Mouse (Mus musculus) myocyte (in vitro differentiated cells): ENCODE data around the gene Meltf. TPM values are rescaled to one million over a fixed set of nuclear protein-coding genes. Genes with fewer than 3 reads are reported as not detected.
"Not testable (repeated sequence)": the region's sequence is repeated elsewhere in the genome, so short reads cannot be mapped to it uniquely, and the experiment has no call there.

Experiments used
- H3K27me3 ChIP-seq: one replicate; pipeline ENCODE4 v1.6.1; 2011; ENCODE audit not compliant: control insufficient read depth, insufficient read depth, insufficient read length
- H3K36me3 ChIP-seq: one replicate; pipeline ENCODE4 v1.6.1; 2011; ENCODE audit not compliant: control insufficient read depth, insufficient read depth
- H3K4me2 ChIP-seq: one replicate; pipeline ENCODE4 v1.6.1; 2011; ENCODE audit warnings: low read depth, control low read depth
- H3K4me3 ChIP-seq: one replicate; pipeline ENCODE4 v1.5.1; 2011; ENCODE audit warnings: mild to moderate bottlenecking, control low read depth, moderate library complexity
- H3K79me2 ChIP-seq: one replicate; pipeline ENCODE4 v1.6.1; 2011; ENCODE audit not compliant: control insufficient read depth, insufficient read depth
- H3ac ChIP-seq: one replicate; pipeline ENCODE4 v1.6.1; 2011; ENCODE audit not compliant: control insufficient read depth, insufficient read length
- CEBPB ChIP-seq: IDR thresholded peaks from 2 replicates; pipeline ENCODE4 v1.6.1; 2011; ENCODE audit warnings: mild to moderate bottlenecking, moderate library complexity; ENCODE audit not compliant: poor library complexity, insufficient read depth, severe bottlenecking
- E2F4 ChIP-seq: IDR thresholded peaks from one replicate; pipeline ENCODE4 v1.6.1; 2011; ENCODE audit warnings: mild to moderate bottlenecking, control low read depth, moderate library complexity; ENCODE audit not compliant: insufficient read depth
- MAX ChIP-seq: IDR thresholded peaks from one replicate; pipeline ENCODE4 v1.6.1; 2011; ENCODE audit warnings: low read depth, mild to moderate bottlenecking, control low read depth
- MYOD1 ChIP-seq, 3 experiments: IDR thresholded peaks; one replicate each; pipeline ENCODE4 v1.6.1; 2011; ENCODE audit warnings: control low read depth in 2 of 3, low read depth in 2 of 3, mild to moderate bottlenecking in 2 of 3, moderate library complexity in 1 of 3; ENCODE audit not compliant: insufficient read length in 2 of 3, control insufficient read depth in 1 of 3
- MYOG ChIP-seq, 3 experiments: IDR thresholded peaks; one replicate each; pipeline ENCODE4 v1.6.1; 2011; ENCODE audit warnings: control low read depth in 2 of 3, low read depth in 2 of 3, mild to moderate bottlenecking in 2 of 3; ENCODE audit not compliant: insufficient read length in 2 of 3, control insufficient read depth in 1 of 3, insufficient read depth in 1 of 3
- POLR2A ChIP-seq: IDR thresholded peaks from one replicate; pipeline ENCODE4 v1.6.1; 2011; ENCODE audit warnings: low read depth, mild to moderate bottlenecking, control low read depth, moderate library complexity; ENCODE audit not compliant: insufficient read length
- POLR2AphosphoS2 ChIP-seq: IDR thresholded peaks from one replicate; pipeline ENCODE4 v1.6.1; 2011; ENCODE audit warnings: low read depth, control low read depth; ENCODE audit not compliant: insufficient read length
- REST ChIP-seq: IDR thresholded peaks from one replicate; pipeline ENCODE4 v1.6.1; 2011; ENCODE audit warnings: mild to moderate bottlenecking, control low read depth, moderate library complexity; ENCODE audit not compliant: insufficient read depth, insufficient read length
- SRF ChIP-seq: IDR thresholded peaks from one replicate; pipeline ENCODE4 v1.6.1; 2011; ENCODE audit warnings: low read depth; ENCODE audit not compliant: control insufficient read depth, insufficient read length
- TCF12 ChIP-seq: IDR thresholded peaks from one replicate; pipeline ENCODE4 v1.6.1; 2011; ENCODE audit warnings: mild to moderate bottlenecking, control low read depth; ENCODE audit not compliant: poor library complexity, insufficient read depth, severe bottlenecking
- TCF3 ChIP-seq: IDR thresholded peaks from one replicate; pipeline ENCODE4 v1.6.1; 2011; ENCODE audit warnings: low read depth, control low read depth; ENCODE audit not compliant: insufficient read length
- USF1 ChIP-seq: IDR thresholded peaks from one replicate; pipeline ENCODE4 v1.6.1; 2011; ENCODE audit warnings: low read depth, mild to moderate bottlenecking, control low read depth, moderate library complexity
- polyA plus RNA-seq: library from polyadenylated mRNA; unstranded; fragments of >200 nt; fragmentation: generic; extraction: Trizol; gene quantifications from one replicate; pipeline ENCODE4 v1.2.1, GENCODE M21; 2012; ENCODE audit warnings: missing spikeins

Meltf gene
- polyA plus RNA-seq, 1 experiment: not detected

DNA sequence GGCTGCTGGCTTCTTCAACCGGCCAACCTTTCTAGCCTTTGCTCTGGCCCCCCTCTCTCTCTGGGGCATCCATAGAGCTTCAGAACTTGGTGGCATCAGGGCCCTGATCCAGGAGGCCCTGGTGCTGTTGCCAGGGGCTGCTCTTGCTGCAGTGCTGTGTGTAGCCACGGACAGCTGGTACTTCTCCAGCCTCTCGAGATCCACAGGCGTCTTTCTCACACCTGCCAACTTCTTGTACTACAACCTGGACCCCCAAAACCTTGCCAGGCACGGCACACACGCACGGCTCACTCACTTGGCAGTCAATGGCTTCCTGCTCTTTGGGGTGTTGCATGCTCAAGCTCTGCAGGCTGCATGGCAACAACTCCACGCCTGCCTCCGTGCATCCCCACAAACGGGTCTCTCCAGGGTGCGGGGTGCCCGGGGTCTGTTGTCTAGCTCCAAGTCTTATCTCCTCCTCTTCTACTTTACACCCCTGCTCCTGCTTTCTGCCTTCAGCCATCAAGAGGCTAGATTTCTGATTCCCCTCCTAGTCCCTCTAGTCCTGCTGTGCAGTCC, 66.2 kb downstream of the Meltf start:
- no peaks in the 10 kb centered on the region for H3K36me3 ChIP-seq
- no peaks in the 10 kb centered on the region for H3K27me3 ChIP-seq
- H3K79me2 ChIP-seq: peaks cover 35% of the 10 kb centered on the region
- TF ChIP-seq POLR2A: no peak
- no peak for TF ChIP-seq REST
- no peak for TF ChIP-seq POLR2AphosphoS2
- TF ChIP-seq MYOG (IDR thresholded peaks at IDR 0.05; ENCODE audit: control insufficient read depth in 1 of 3, insufficient read depth in 1 of 3, insufficient read length in 2 of 3, low read depth in 2 of 3): no peak
- TF ChIP-seq MAX: no peak
- TF ChIP-seq CEBPB: no peak
- no peak for TF ChIP-seq MYOD1 (IDR thresholded peaks at IDR 0.05; ENCODE audit: control insufficient read depth in 1 of 3, insufficient read length in 2 of 3, low read depth in 2 of 3)
- no peak for TF ChIP-seq USF1
- no peak for TF ChIP-seq TCF12
- TF ChIP-seq TCF3: no peak
- TF ChIP-seq SRF: no peak
- no peak for TF ChIP-seq E2F4
- no peak overlapping the region for H3K4me3 ChIP-seq
- no peak overlapping the region for H3K4me2 ChIP-seq
- H3ac ChIP-seq: no peak overlapping the region

GRCm38 (mm10) chr16:31945372-31945771, 66.8 kb downstream of the Meltf start:
- Histone ChIP-seq H3K79me2 (peaks cover 40% of the 10 kb centered on the region), H3K4me2 (no peak overlapping the region), H3ac (no peak overlapping the region), H3K4me3 (no peak overlapping the region), H3K36me3 (no peaks in the 10 kb centered on the region), H3K27me3 (no peaks in the 10 kb centered on the region)
- TF ChIP-seq CEBPB (no peak), TCF3 (no peak), MYOD1 (IDR thresholded peaks at IDR 0.05; ENCODE audit: control insufficient read depth in 1 of 3, insufficient read length in 2 of 3, low read depth in 2 of 3) (no peak), MAX (no peak), POLR2AphosphoS2 (no peak), E2F4 (no peak), MYOG (IDR thresholded peaks at IDR 0.05; ENCODE audit: control insufficient read depth in 1 of 3, insufficient read depth in 1 of 3, insufficient read length in 2 of 3, low read depth in 2 of 3) (no peak), SRF (no peak), TCF12 (no peak), REST (no peak), POLR2A (no peak), USF1 (no peak)

GRCm38 (mm10) chr16:31945986-31946385, 67.4 kb downstream of the Meltf start:
- not testable (repeated sequence) for H3K36me3 ChIP-seq, H3K4me3 ChIP-seq, H3K27me3 ChIP-seq, H3K4me2 ChIP-seq, H3ac ChIP-seq
- H3K79me2 ChIP-seq: peaks cover 47% of the 10 kb centered on the region

- no peaks in the 10 kb centered on the region for H3K36me3 ChIP-seq
- H3K79me2 ChIP-seq: peaks cover 57% of the 10 kb centered on the region
- TF ChIP-seq MYOG (IDR thresholded peaks at IDR 0.05; ENCODE audit: control insufficient read depth in 1 of 3, insufficient read depth in 1 of 3, insufficient read length in 2 of 3, low read depth in 2 of 3): no peak
- no peak for TF ChIP-seq TCF12
- no peak for TF ChIP-seq CEBPB
- no peak for TF ChIP-seq MAX
- no peak for TF ChIP-seq POLR2A
- no peak for TF ChIP-seq USF1
- no peak for TF ChIP-seq SRF
- no peak for TF ChIP-seq E2F4
- no peak for TF ChIP-seq POLR2AphosphoS2
- TF ChIP-seq TCF3: no peak
- no peak for TF ChIP-seq MYOD1 (IDR thresholded peaks at IDR 0.05; ENCODE audit: control insufficient read depth in 1 of 3, insufficient read length in 2 of 3, low read depth in 2 of 3)
- no peak for TF ChIP-seq REST
- peak overlapping the region; percentile 75 for H3ac ChIP-seq
- H3K27me3 ChIP-seq: no peaks in the 10 kb centered on the region
- peak overlapping the region; percentile 100 for H3K4me2 ChIP-seq
- H3K4me3 ChIP-seq: peak overlapping the region; percentile 95
Observed at GRCm38 (mm10) chr16:31947333-31947732, 68.7 kb downstream of the Meltf start.

- Histone ChIP-seq H3K79me2 (peaks cover 57% of the 10 kb centered on the region), H3K4me3 (peak overlapping the region; percentile 95), H3K36me3 (no peaks in the 10 kb centered on the region), H3K4me2 (peak overlapping the region; percentile 100), H3K27me3 (no peaks in the 10 kb centered on the region), H3ac (peak overlapping the region; percentile 75)
- TF ChIP-seq REST (no peak), E2F4 (no peak), USF1 (no peak), POLR2A (no peak), MAX (no peak), MYOG (IDR thresholded peaks at IDR 0.05; ENCODE audit: control insufficient read depth in 1 of 3, insufficient read depth in 1 of 3, insufficient read length in 2 of 3, low read depth in 2 of 3) (no peak), TCF3 (no peak), CEBPB (no peak), POLR2AphosphoS2 (no peak), TCF12 (no peak), SRF (no peak), MYOD1 (IDR thresholded peaks at IDR 0.05; ENCODE audit: control insufficient read depth in 1 of 3, insufficient read length in 2 of 3, low read depth in 2 of 3) (no peak)
Observed at GRCm38 (mm10) chr16:31947901-31948316, 69.3 kb downstream of the Meltf start.
